Mouse (Mus musculus) right cerebral cortex, adult 2 months (tissue): ENCODE measurements around the gene C1qtnf9.
A peak's percentile ranks its signal among the peaks of the same experiment; 100 is the strongest.

Source experiments
- DNase-seq, 2 experiments: peaks; one replicate each; pipeline ENCODE4 v3.0.0; 2021 to 2022; ENCODE audit warnings: low spot score in 2 of 2

The C1qtnf9 gene

GRCm38 (mm10) chr14:60784427-60785315 is 16.7 kb downstream of the C1qtnf9 start, which contains the start of gene Mipep:
Gene Mipep (plus strand): TSS chr14:60784573.
- DNase-seq = peak; percentile 89 to 92

GRCm38 (mm10) chr14:60790103-60790502 is 22.2 kb downstream of the C1qtnf9 start:
- DNase-seq = peak; percentile 48 to 62

- DNase-seq = peak in 1 of 2 experiments; percentile 23
Measured at GRCm38 (mm10) chr14:60796600-60797322, 28.8 kb downstream of the C1qtnf9 start.

GRCm38 (mm10) chr14:60797596-60797995 is 29.7 kb downstream of the C1qtnf9 start:
- no peak for DNase-seq

- no peak for DNase-seq
Measured at GRCm38 (mm10) chr14:60798721-60799120, 30.8 kb downstream of the C1qtnf9 start.

- no peak for DNase-seq
Measured at GRCm38 (mm10) chr14:60799762-60800728, 32.1 kb downstream of the C1qtnf9 start.

- DNase-seq = no peak
Measured at GRCm38 (mm10) chr14:60802026-60802425, 34.1 kb downstream of the C1qtnf9 start.

- no peak for DNase-seq
Measured at GRCm38 (mm10) chr14:60804978-60805377, 37.0 kb downstream of the C1qtnf9 start.

- no peak for DNase-seq
Measured at GRCm38 (mm10) chr14:60805871-60806270, 37.9 kb downstream of the C1qtnf9 start.

GRCm38 (mm10) chr14:60806891-60807344 is 39.0 kb downstream of the C1qtnf9 start:
- peak; percentile 36 to 37 for DNase-seq

- DNase-seq = no peak
Measured at GRCm38 (mm10) chr14:60809881-60810280, 41.9 kb downstream of the C1qtnf9 start.

GRCm38 (mm10) chr14:60811547-60811946 is 43.6 kb downstream of the C1qtnf9 start:
- DNase-seq = no peak

GRCm38 (mm10) chr14:60815098-60815497 is 47.2 kb downstream of the C1qtnf9 start:
- no peak for DNase-seq

- no peak for DNase-seq
Measured at GRCm38 (mm10) chr14:60818045-60818444, 50.1 kb downstream of the C1qtnf9 start.

GRCm38 (mm10) chr14:60830096-60830495 is 62.2 kb downstream of the C1qtnf9 start:
- no peak for DNase-seq
